ENCODE assay signal across 9 mouse cellular contexts in the genomic region with DNA sequence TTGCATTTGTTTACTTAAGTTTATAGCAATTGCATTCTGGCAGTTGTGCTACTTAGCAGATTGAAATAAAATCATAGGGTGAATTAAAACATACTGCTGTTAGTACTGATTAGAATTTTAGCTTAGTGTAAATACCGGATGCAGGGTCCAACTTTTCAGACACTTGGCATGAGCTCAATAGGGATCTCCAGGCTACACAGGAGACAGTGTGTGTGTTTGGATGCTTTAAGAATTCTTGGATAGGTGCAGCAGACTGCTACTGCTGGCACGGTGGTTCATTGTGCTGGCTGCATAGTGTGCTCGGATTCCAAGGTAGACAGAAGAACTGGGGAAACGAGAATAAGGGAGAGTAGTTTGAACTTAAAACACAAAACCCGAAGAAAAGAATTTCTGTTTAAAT.
DNase-seq lines count a peak whose midpoint lies in the region; ATAC-seq lines count a peak whose summit lies in the region.
"Had no signal": no experiment of that assay in that cellular context is flagged by ENCODE, and none has a peak within 500 bp of the region (broad histone marks: within the 10 kb centered on the region; RNA-seq: fewer than 3 reads in every experiment).

No protein-coding gene starts in this region.

- no peak for ATAC-seq in kidney, embryonic 14.5 days (ENCODE audit: low FRiP score, low TSS enrichment)
- ATAC-seq in intestine, embryonic 16.5 days = no peak; the same call in 1 of the 2 replicates

- WGBS in kidney, embryonic 14.5 days = 80% methylated on average over 5 of the region's 5 CpGs
- WGBS in intestine, embryonic 16.5 days = 43% methylated on average over 5 of the region's 5 CpGs

- H3K27me3 ChIP-seq in kidney, embryonic 14.5 days (ENCODE audit: control insufficient read depth, insufficient read depth, low read length) = no peaks in the 10 kb centered on the region
- no peaks in the 10 kb centered on the region for H3K27me3 ChIP-seq in intestine, embryonic 16.5 days (replicated peaks; ENCODE audit: control insufficient read depth, insufficient read depth, low read length)
- H3K27me3 ChIP-seq: neural tube, embryonic 12.5 days had no signal

- H3K9me3 ChIP-seq in kidney, embryonic 14.5 days (ENCODE audit: control insufficient read depth, low read length) = no peaks in the 10 kb centered on the region
- H3K9me3 ChIP-seq in intestine, embryonic 16.5 days (ENCODE audit: control insufficient read depth, low read length) = no peaks in the 10 kb centered on the region
- H3K9me3 ChIP-seq: neural tube, embryonic 12.5 days had no signal

- H3K36me3 ChIP-seq in kidney, embryonic 14.5 days (ENCODE audit: control insufficient read depth, insufficient read depth, low read length) = no peaks in the 10 kb centered on the region
- H3K36me3 ChIP-seq in intestine, embryonic 16.5 days (ENCODE audit: control insufficient read depth, insufficient read depth, low read length) = no peaks in the 10 kb centered on the region
- H3K36me3 ChIP-seq: neural tube, embryonic 12.5 days had no signal

- DNase-seq in cerebellum, adult 9-10 months = peak; percentile 67
- no peak for DNase-seq in cerebellum, postnatal 4 days (ENCODE audit: low spot score in 2 of 2)
- DNase-seq in kidney, adult 9 months = peak; percentile 25
- DNase-seq in brain, adult 2 months (ENCODE audit: low read depth, low spot score) = peak; percentile 71
- DNase-seq in adrenal gland, postnatal 14 days = no peak
- no peak for DNase-seq in MN1 (ENCODE audit: low spot score)

- no peak overlapping the region for H3K4me3 ChIP-seq in kidney, embryonic 14.5 days (ENCODE audit: low read length)
- H3K4me3 ChIP-seq in intestine, embryonic 16.5 days (ENCODE audit: low read length) = no peak overlapping the region
- H3K4me3 ChIP-seq: neural tube, embryonic 12.5 days had no signal

- peaks cover 3% of the 10 kb centered on the region; the same call in 1 of the 2 replicates for H3K4me1 ChIP-seq in kidney, embryonic 14.5 days (ENCODE audit: control insufficient read depth, insufficient read depth, low read length)
- peaks cover 23% of the 10 kb centered on the region for H3K4me1 ChIP-seq in intestine, embryonic 16.5 days (ENCODE audit: control insufficient read depth, insufficient read depth, low read length)

- no peak overlapping the region for H3K9ac ChIP-seq in kidney, embryonic 14.5 days (ENCODE audit: low read depth, low read length)
- H3K9ac ChIP-seq in intestine, embryonic 16.5 days (ENCODE audit: low read depth, low read length) = no peak overlapping the region
- H3K9ac ChIP-seq: neural tube, embryonic 12.5 days had no signal

- H3K4me2 ChIP-seq in kidney, embryonic 14.5 days (replicated peaks; ENCODE audit: low read depth, low read length) = no peak overlapping the region
- H3K4me2 ChIP-seq in intestine, embryonic 16.5 days (ENCODE audit: low read depth, low read length) = no peak overlapping the region
- H3K4me2 ChIP-seq: neural tube, embryonic 12.5 days had no signal

- H3K27ac ChIP-seq in kidney, embryonic 14.5 days (ENCODE audit: low read depth, low read length) = no peak overlapping the region
- peak overlapping the region; percentile 59 for H3K27ac ChIP-seq in intestine, embryonic 16.5 days (ENCODE audit: low read length)
- H3K27ac ChIP-seq: neural tube, embryonic 12.5 days had no signal

Comparison
In these comparisons a context has a peak if more than half of its experiments do, and no peak if none do; other contexts are left out.
1. DNase-seq: peak in cerebellum, adult 9-10 months (single experiment), kidney, adult 9 months (single experiment) and brain, adult 2 months (single experiment); none in cerebellum, postnatal 4 days (0 of 2), adrenal gland, postnatal 14 days (single experiment) and MN1 (single experiment).